Mouse (Mus musculus): ENCODE results near the gene Alg6. TPM values are rescaled to one million over a fixed set of nuclear protein-coding genes. Genes with fewer than 3 reads are reported as not detected.

Alg6 gene
- polyA plus RNA-seq (2017; shearing (Covaris generic)) = 4.4 TPM

DNA sequence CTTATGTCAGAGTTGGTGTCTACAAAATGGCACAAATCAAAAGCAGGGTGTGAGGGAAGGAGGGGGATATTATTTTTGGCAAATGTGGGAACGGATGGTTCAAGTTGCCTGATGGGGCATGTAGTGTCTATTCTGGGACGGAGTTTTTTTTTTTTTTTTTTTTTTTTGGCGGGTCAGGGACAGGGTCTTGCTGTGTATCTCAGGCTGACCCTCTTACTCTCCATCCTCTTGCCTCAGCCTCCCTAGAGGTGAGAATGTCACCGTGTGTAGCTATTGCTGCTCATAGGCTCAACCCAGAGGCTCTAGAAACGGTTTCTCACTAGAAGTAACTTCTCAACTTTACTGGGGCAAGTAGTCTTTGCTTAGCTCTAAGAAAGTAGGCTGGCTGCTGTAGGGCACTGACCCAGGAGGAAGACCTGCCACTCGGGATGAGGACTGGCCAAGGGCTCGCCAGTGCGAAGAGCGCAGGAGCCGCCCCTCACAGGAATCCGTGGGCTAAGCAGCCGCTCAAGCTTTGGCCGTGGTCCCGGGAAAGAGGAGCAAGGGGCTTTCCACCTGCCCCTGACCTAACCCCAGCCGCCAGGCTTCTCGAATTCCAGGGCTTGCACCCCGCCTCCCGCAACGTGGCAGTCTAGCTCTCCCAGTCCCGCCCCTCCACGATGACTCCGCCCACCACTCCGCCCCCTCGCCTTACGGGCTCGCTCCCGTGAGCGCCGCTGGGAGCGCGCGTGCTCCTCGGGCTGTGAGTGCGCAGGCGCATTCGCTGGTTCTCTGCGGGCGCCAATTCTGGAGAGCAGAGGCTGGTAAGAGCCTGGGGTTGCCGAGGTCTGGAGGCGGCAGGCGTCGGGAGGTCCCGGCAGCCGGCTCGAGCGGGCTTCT, at the start of gene Alg6:
TSS of gene Alg6 (plus strand) at position 761 of the 879 bp plus-strand sequence.

Other genes starting within 250 kb of the Alg6 start
- gene Foxd3, start 59.4 kb upstream of the Alg6 start, polyA plus RNA-seq (2017; shearing (Covaris generic)) = not detected
- 3.1 TPM for gene Efcab7, start 113.5 kb downstream of the Alg6 start, polyA plus RNA-seq (2017; shearing (Covaris generic))
- gene Pgm1, start 213.8 kb downstream of the Alg6 start, polyA plus RNA-seq (2017; shearing (Covaris generic)) = 27.0 TPM
- gene Itgb3bp, start 214.1 kb downstream of the Alg6 start, polyA plus RNA-seq (2017; shearing (Covaris generic)) = 13.6 TPM